Mouse (Mus musculus) heart, postnatal 0 days (tissue): ENCODE data around the gene Wdr66.

Experiments used
- CTCF ChIP-seq: IDR thresholded peaks from 2 replicates; pipeline ENCODE4 v1.5.1; 2016; ENCODE audit warnings: antibody characterized with exemption, control low read depth, low read depth
- EP300 ChIP-seq: IDR thresholded peaks from 2 replicates; pipeline ENCODE4 v1.6.1; 2016; ENCODE audit warnings: antibody characterized with exemption, low read depth

- TF ChIP-seq CTCF (no peak), EP300 (no peak)
Observed at GRCm38 (mm10) chr5:123375262-123375661, 123.4 kb downstream of the Wdr66 start.
